Comparison of ENCODE assay signal across 27 mouse cellular contexts in genomic region chr8:46122498-46122897, GRCm38 (mm10). TPM values are rescaled to one million over a fixed set of nuclear protein-coding genes. Genes with fewer than 3 reads are reported as not detected.
DNase-seq lines count a peak whose midpoint lies in the region; ATAC-seq and TF ChIP-seq lines count a peak whose summit lies in the region.
"Had no signal": no experiment of that assay in that cellular context is flagged by ENCODE, and none has a peak within 500 bp of the region (broad histone marks: within the 10 kb centered on the region; RNA-seq: fewer than 3 reads in every experiment).

No protein-coding gene starts in this region.

- H3K36me3 ChIP-seq in limb, embryonic 13.5 days: peaks cover 17% of the 10 kb centered on the region
- no peaks in the 10 kb centered on the region for H3K36me3 ChIP-seq in limb, embryonic 10.5 days
- H3K36me3 ChIP-seq in embryonic facial prominence, embryonic 15.5 days: peaks cover 4% of the 10 kb centered on the region; the same call in 1 of the 2 replicates
- H3K36me3 ChIP-seq in myocyte (ENCODE audit: control insufficient read depth, insufficient read depth): no peaks in the 10 kb centered on the region

- no peaks in the 10 kb centered on the region for H3K27me3 ChIP-seq in limb, embryonic 13.5 days
- H3K27me3 ChIP-seq in limb, embryonic 10.5 days (ENCODE audit: low read depth, poor library complexity, severe bottlenecking): no peaks in the 10 kb centered on the region
- no peaks in the 10 kb centered on the region for H3K27me3 ChIP-seq in embryonic facial prominence, embryonic 15.5 days
- H3K27me3 ChIP-seq in myocyte (ENCODE audit: control insufficient read depth, insufficient read depth, insufficient read length): no peaks in the 10 kb centered on the region
- H3K27me3 ChIP-seq: forebrain, embryonic 12.5 days; forebrain, embryonic 15.5 days; heart, embryonic 13.5 days had no signal

- no peaks in the 10 kb centered on the region for H3K9me3 ChIP-seq in limb, embryonic 13.5 days
- no peaks in the 10 kb centered on the region for H3K9me3 ChIP-seq in limb, embryonic 10.5 days (replicated peaks)
- H3K9me3 ChIP-seq in embryonic facial prominence, embryonic 15.5 days (replicated peaks): no peaks in the 10 kb centered on the region
- H3K9me3 ChIP-seq: forebrain, embryonic 12.5 days; forebrain, embryonic 15.5 days; heart, embryonic 10.5 days; heart, embryonic 13.5 days had no signal

- no peak for DNase-seq in limb, embryonic 10.5 days (ENCODE audit: low spot score)
- DNase-seq in thymus, postnatal 36 days: no peak
- no peak for DNase-seq in left cerebral cortex, postnatal 25 days (ENCODE audit: low spot score in 2 of 2)
- DNase-seq: adrenal gland, adult 8-10 months; adrenal gland, postnatal 25 days; cerebellum, adult 11-12 months; cerebellum, adult 8-10 months; cerebellum, postnatal 10 days; cerebellum, postnatal 36 days; embryo, embryonic 11 days; gastrocnemius, postnatal 10 days; gastrocnemius, postnatal 36 days; heart, adult 2 months; heart, postnatal 14 days; heart, postnatal 4 days had no signal

- ATAC-seq in limb, embryonic 13.5 days (ENCODE audit: low FRiP score, low read depth): peak; percentile 48
- ATAC-seq in embryonic facial prominence, embryonic 15.5 days (ENCODE audit: insufficient number of reproducible peaks, low FRiP score, low TSS enrichment, low read depth): peak; percentile 73
- ATAC-seq: activated CD4-positive, CD25-positive, alpha-beta regulatory T cell, adult 4 months; CD4-positive, CD25-positive, alpha-beta regulatory T cell, adult 4 months; forebrain, embryonic 15.5 days; hindbrain, postnatal 0 days had no signal

- H3K4me3 ChIP-seq in limb, embryonic 13.5 days: no peak overlapping the region
- no peak overlapping the region for H3K4me3 ChIP-seq in limb, embryonic 10.5 days
- H3K4me3 ChIP-seq in embryonic facial prominence, embryonic 15.5 days (replicated peaks): no peak overlapping the region
- no peak overlapping the region for H3K4me3 ChIP-seq in myocyte
- H3K4me3 ChIP-seq: erythroblast, embryonic 14.5 days; forebrain, embryonic 12.5 days; forebrain, embryonic 15.5 days; heart, adult 2 months; heart, embryonic 10.5 days; heart, embryonic 13.5 days had no signal

- H3K27ac ChIP-seq in limb, embryonic 13.5 days: no peak overlapping the region
- no peak overlapping the region for H3K27ac ChIP-seq in limb, embryonic 10.5 days
- H3K27ac ChIP-seq in embryonic facial prominence, embryonic 15.5 days (replicated peaks): no peak overlapping the region
- H3K27ac ChIP-seq: forebrain, embryonic 12.5 days; forebrain, embryonic 15.5 days; heart, embryonic 10.5 days; heart, embryonic 13.5 days; hindbrain, embryonic 14.5 days; hindbrain, postnatal 0 days had no signal

- no peak for TF ChIP-seq POLR2A in myocyte (IDR thresholded peaks at IDR 0.05; ENCODE audit: insufficient read length, low read depth)

- intact Hi-C loops in left cerebral cortex, postnatal 25 days (cut with DNase I): no loop called here

- H3K79me2 ChIP-seq in myocyte (ENCODE audit: control insufficient read depth, insufficient read depth): no peaks in the 10 kb centered on the region

- H3K4me1 ChIP-seq in limb, embryonic 13.5 days: no peaks in the 10 kb centered on the region
- H3K4me1 ChIP-seq in limb, embryonic 10.5 days: no peaks in the 10 kb centered on the region
- no peaks in the 10 kb centered on the region for H3K4me1 ChIP-seq in embryonic facial prominence, embryonic 15.5 days
- H3K4me1 ChIP-seq: forebrain, embryonic 12.5 days; forebrain, embryonic 15.5 days; heart, embryonic 10.5 days; heart, embryonic 13.5 days had no signal

- WGBS in limb, embryonic 13.5 days: 90% methylated on average over 2 of the region's 2 CpGs
- 95% methylated on average over 2 of the region's 2 CpGs for WGBS in limb, embryonic 10.5 days
- 62% methylated on average over 2 of the region's 2 CpGs for WGBS in embryonic facial prominence, embryonic 15.5 days

- H3K4me2 ChIP-seq in limb, embryonic 13.5 days (replicated peaks): no peak overlapping the region
- no peak overlapping the region for H3K4me2 ChIP-seq in embryonic facial prominence, embryonic 15.5 days (replicated peaks)
- H3K4me2 ChIP-seq in myocyte (ENCODE audit: low read depth): no peak overlapping the region
- H3K4me2 ChIP-seq: forebrain, embryonic 12.5 days; forebrain, embryonic 15.5 days; heart, embryonic 13.5 days; hindbrain, embryonic 14.5 days had no signal

- H3K9ac ChIP-seq in limb, embryonic 13.5 days: no peak overlapping the region
- no peak overlapping the region for H3K9ac ChIP-seq in embryonic facial prominence, embryonic 15.5 days
- H3K9ac ChIP-seq: forebrain, embryonic 12.5 days; forebrain, embryonic 15.5 days; heart, embryonic 13.5 days; hindbrain, embryonic 14.5 days had no signal

- no peak overlapping the region for H3ac ChIP-seq in myocyte (ENCODE audit: control insufficient read depth, insufficient read length)

TF ChIP-seq in myocyte, 11 proteins besides CTCF, POLR2A, EP300 and RAD21:
- TF ChIP-seq TCF12 (IDR thresholded peaks at IDR 0.05; ENCODE audit: insufficient read depth, poor library complexity, severe bottlenecking) (no peak), MYOG (IDR thresholded peaks at IDR 0.05; ENCODE audit: control insufficient read depth in 1 of 3, insufficient read depth in 1 of 3, insufficient read length in 2 of 3, low read depth in 2 of 3) (peak in 1 of 3 experiments; percentile 61), MYOD1 (IDR thresholded peaks at IDR 0.05; ENCODE audit: control insufficient read depth in 1 of 3, insufficient read length in 2 of 3, low read depth in 2 of 3) (peak; percentile 1 to 29 (median 21))

RNA-seq across cellular contexts. Expression of gene Cfap97, which starts 29.1 kb away (rescaled TPM):
- polyA plus RNA-seq in limb, embryonic 13.5 days (2015; fragmentation: Nextera tagmentation; extraction: Ambion mirVana): 29.3 and 30.1 TPM in 2 replicates
- 18.2 and 21.6 TPM in 2 replicates for polyA plus RNA-seq in limb, embryonic 10.5 days (2016; fragmentation: Nextera tagmentation; extraction: Ambion mirVana)
- polyA plus RNA-seq in embryonic facial prominence, embryonic 15.5 days (2015; fragmentation: Nextera tagmentation; extraction: Ambion mirVana): 22.6 and 25.9 TPM in 2 replicates
- 2.9 TPM for polyA plus RNA-seq in myocyte (2012; fragmentation: generic; extraction: Trizol)
- 10 to 100 TPM; 21.4 to 22.8 TPM for total RNA-seq in left cerebral cortex, postnatal 25 days (2021)

RNA-seq across cellular contexts. Expression of gene Snx25, which starts 29.5 kb away (rescaled TPM):
- 5.9 and 6.6 TPM in 2 replicates for polyA plus RNA-seq in limb, embryonic 13.5 days (2015; fragmentation: Nextera tagmentation; extraction: Ambion mirVana)
- 3.7 and 4.3 TPM in 2 replicates for polyA plus RNA-seq in limb, embryonic 10.5 days (2016; fragmentation: Nextera tagmentation; extraction: Ambion mirVana)
- polyA plus RNA-seq in embryonic facial prominence, embryonic 15.5 days (2015; fragmentation: Nextera tagmentation; extraction: Ambion mirVana): 5.2 and 6.7 TPM in 2 replicates
- polyA plus RNA-seq in myocyte (2012; fragmentation: generic; extraction: Trizol): 4.4 TPM
- 10 to 100 TPM; 46.3 to 48.2 TPM for total RNA-seq in left cerebral cortex, postnatal 25 days (2021)
